Mouse (Mus musculus) urinary bladder, postnatal 10 days (tissue): ENCODE measurements around the gene Pdss1.

Source experiments
- DNase-seq: peaks from one replicate; pipeline ENCODE4 v3.0.0; 2022; ENCODE audit warnings: low spot score

Pdss1 gene

DNA sequence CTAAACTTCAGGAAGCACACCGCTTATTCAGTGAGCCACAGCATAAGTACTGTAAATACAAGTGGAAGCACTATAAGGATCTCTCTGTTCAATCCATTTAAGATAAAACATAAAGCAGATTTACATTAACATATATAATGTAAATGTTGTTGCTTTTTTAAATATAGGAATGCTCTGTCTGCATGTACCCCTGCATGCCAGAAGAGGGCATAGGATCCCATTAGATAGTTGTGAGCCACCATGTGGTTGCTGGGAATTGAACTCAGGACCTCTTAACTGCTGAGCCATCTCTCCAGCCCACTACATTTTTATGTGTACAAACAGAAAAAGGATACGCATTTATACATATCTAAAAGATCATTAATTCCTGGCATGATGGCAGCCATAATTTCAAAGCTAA lies 66.4 kb downstream of the Pdss1 start:
- DNase-seq, result no peak

DNA sequence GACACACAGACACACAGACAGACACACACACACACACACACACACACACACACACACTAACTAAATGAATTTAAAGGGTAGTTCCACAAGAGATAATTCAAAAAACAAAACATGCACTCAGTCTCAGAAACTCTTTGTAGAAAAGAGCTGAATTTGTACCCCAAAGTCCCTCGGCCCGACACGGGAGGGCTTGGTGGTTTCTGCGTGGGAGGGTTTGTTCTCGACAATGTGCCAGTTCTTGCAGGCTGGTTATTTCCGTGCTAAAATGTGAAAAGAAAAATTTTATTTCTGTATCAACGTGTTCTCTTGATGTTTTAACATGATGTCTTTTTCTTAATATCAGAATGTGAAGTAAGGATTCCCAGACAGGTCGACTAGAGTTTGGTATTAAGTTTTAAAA lies 66.9 kb downstream of the Pdss1 start:
- DNase-seq, result no peak

DNA sequence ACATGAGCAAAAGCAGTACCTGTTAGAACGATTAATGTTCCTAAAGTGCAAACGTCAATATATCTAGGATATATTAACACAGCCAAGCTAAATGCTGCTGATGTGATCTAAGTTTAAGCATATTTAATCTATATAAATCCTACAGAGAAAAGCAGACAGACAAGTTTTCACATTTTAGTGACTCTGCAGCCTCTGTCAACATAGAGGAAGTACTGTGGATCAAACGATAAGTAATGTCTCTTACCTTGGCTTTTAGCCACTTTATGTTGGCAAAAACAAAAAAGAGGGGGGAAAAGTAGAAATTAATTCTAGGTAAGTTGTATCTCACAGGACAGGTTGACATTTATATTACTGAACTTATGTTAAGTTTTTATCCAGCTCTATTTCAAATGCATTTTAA lies 67.6 kb downstream of the Pdss1 start:
- no peak for DNase-seq

DNA sequence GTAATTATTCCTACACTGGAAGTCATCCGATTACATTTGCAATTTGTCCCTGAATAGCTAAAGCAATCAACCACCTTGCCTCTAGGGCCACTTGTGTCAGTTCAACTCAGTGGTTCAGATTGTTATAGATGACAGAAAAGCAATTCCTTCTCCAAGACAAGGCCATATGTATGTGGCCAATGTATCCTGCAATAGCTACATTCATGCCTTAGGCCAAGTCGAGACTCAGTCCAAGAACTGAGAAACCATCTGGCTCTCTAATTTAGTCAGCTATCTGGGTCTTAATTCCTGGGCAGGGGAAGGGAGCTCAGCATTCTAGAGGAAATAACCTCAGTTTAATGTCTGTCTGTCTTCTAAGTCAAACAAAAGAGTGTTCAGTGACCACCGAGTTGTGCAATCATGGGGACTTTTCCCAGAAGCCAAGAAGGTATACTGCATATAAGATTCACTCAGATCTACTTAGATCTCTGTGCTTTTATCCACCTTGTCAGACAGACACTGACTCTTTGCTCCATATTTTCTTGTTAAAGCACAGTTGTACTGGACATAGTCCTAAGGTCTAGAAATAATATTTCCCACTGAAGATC lies 82.2 kb downstream of the Pdss1 start:
- DNase-seq, result no peak

DNA sequence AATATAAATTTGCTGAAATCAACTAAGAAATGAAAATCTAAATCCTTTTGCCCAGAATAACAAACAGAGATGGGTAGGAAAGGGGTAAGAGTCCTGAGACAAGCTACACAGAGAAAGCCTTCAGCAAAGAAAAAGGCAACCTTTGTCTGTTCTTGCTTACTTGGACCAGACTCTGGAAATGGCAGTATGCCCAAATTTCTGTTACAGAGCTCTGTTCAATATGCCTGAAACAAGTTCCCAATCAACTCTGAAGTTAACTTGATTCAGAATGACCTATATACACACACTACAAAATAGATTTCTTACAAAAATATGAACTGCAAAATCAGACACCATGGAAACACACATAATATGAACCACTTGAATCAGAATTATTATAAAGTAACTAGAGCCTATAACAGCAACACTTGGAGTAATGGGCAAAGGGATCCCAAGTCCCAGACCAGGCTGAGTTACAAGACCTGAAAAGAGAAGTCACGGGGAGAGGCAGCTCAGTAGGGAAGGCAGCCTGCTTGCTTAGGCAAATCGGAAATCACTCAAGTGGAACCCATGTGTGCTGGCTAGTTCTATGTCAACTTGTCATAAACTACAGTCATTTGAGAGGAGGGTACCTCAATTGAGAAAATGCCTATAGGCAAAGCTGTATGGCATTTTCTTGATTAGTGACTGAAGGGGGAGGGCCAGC lies 90.8 kb downstream of the Pdss1 start:
- no peak for DNase-seq
